Mouse (Mus musculus) C2C12 (cell line): ENCODE measurements at regions not wholly inside any gene's neighbourhood (a gene's known extent, or its start where the extent isn't known, plus 50 kb on each side); places are given as distances from the start of the nearest gene placed in this dataset.

Source experiments
- H3K27me3 ChIP-seq: one replicate; pipeline ENCODE4 v1.6.1; 2011; ENCODE audit not compliant: control insufficient read depth, insufficient read depth, insufficient read length
- H3K36me3 ChIP-seq: one replicate; pipeline ENCODE4 v1.6.1; 2011; ENCODE audit not compliant: control insufficient read depth, insufficient read depth
- H3K4me3 ChIP-seq: one replicate; pipeline ENCODE4 v1.5.1; 2011; ENCODE audit warnings: mild to moderate bottlenecking, control low read depth; ENCODE audit not compliant: poor library complexity, insufficient read depth, severe bottlenecking
- H3K79me2 ChIP-seq: one replicate; pipeline ENCODE4 v1.6.1; 2011; ENCODE audit not compliant: control insufficient read depth, insufficient read depth
- H3K79me3 ChIP-seq: one replicate; pipeline ENCODE4 v1.6.1; 2011; ENCODE audit warnings: low read depth, control low read depth
- H3ac ChIP-seq: one replicate; pipeline ENCODE3; 2011; ENCODE audit warnings: low read depth; ENCODE audit not compliant: control insufficient read depth, insufficient read length
- CEBPB ChIP-seq: IDR thresholded peaks from one replicate; pipeline ENCODE4 v1.6.1; 2011; ENCODE audit warnings: low read depth, mild to moderate bottlenecking, control low read depth, moderate library complexity
- CTCF ChIP-seq: IDR thresholded peaks from one replicate; pipeline ENCODE4 v1.5.1; 2011; ENCODE audit not compliant: control insufficient read depth, insufficient read depth, insufficient read length
- FOSL1 ChIP-seq: IDR thresholded peaks from one replicate; pipeline ENCODE4 v1.8.0; 2011; ENCODE audit warnings: mild to moderate bottlenecking, low read length; ENCODE audit not compliant: poor library complexity, insufficient read depth, severe bottlenecking
- MAX ChIP-seq: IDR thresholded peaks from one replicate; pipeline ENCODE4 v1.6.1; 2011; ENCODE audit warnings: mild to moderate bottlenecking, control low read depth
- MYOD1 ChIP-seq: IDR thresholded peaks from one replicate; pipeline ENCODE4 v1.6.1; 2011; ENCODE audit warnings: low read depth; ENCODE audit not compliant: control insufficient read depth, insufficient read length
- MYOG ChIP-seq: IDR thresholded peaks from one replicate; pipeline ENCODE4 v1.6.1; 2011; ENCODE audit not compliant: control insufficient read depth, insufficient read length; ENCODE audit errors: extremely low read depth
- USF1 ChIP-seq: IDR thresholded peaks from one replicate; pipeline ENCODE4 v1.6.1; 2011; ENCODE audit warnings: low read depth, mild to moderate bottlenecking, control low read depth, moderate library complexity

DNA sequence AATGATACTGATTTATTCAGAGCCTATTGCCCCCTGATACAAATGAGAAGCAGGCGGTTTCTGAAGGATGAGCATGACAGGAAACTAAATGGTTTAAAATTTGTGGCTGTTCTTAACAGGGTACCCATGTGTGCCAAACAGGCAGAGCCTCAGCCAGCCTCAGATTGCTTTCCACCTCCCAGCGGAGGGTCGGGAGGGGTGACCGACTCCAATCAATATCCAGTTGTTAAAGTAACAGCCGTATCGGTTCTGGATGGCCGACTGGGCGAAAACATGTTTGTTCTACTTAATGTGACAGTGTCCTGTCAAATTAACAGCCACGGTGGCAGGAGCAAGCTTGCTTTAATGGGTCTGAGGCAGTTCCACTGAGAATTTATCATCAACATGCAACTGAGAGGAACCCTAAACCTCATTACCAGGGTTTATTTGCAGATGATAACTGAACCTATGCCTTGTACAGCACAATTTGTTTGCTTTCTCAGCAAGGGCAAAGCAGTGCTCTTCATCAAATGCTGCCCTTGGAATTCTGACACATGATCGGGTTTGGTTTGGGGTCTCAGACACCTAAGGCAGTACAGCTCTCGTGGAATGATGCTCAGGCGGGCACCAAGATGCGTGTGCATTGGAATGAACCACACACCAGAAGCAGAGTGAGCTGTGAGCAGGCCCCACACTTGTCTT, 107.5 kb upstream of the Gas2 start:
- H3K79me2 ChIP-seq: no peaks in the 10 kb centered on the region

DNA sequence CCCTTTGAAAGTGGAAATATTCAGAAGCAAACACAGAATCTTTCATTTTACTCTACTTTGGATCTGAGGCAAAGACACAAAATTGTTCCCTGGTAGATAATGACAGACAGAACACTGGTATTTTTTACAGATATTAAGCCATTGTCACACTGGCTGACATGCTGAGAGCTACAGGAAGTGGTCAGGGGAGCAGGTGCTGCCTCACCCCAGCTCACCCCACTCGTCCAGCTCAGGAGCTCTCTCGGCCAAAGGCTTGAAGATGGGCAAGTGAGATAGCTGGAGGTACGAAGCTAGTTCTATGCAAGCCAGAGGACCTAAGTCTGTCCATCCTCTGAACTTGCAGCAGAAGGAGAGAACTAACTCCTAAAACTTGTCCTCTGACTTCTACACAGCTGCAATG, 105.6 kb upstream of the Gas2 start:
- H3K27me3 ChIP-seq: no peaks in the 10 kb centered on the region
- no peak overlapping the region for H3K4me3 ChIP-seq
- no peaks in the 10 kb centered on the region for H3K36me3 ChIP-seq
- H3K79me2 ChIP-seq: no peaks in the 10 kb centered on the region
- no peak overlapping the region for H3ac ChIP-seq
- no peaks in the 10 kb centered on the region for H3K79me3 ChIP-seq
- TF ChIP-seq USF1: no peak
- peak; percentile 60 for TF ChIP-seq MYOD1

More for the DNA sequence above, 107.5 kb upstream of the Gas2 start:
- TF ChIP-seq MYOG (no peak), MAX (no peak), CEBPB (no peak), CTCF (no peak), MYOD1 (no peak), FOSL1 (no peak), USF1 (no peak)
- Histone ChIP-seq H3ac (no peak overlapping the region), H3K36me3 (no peaks in the 10 kb centered on the region), H3K4me3 (no peak overlapping the region), H3K79me3 (no peaks in the 10 kb centered on the region), H3K27me3 (no peaks in the 10 kb centered on the region)

DNA sequence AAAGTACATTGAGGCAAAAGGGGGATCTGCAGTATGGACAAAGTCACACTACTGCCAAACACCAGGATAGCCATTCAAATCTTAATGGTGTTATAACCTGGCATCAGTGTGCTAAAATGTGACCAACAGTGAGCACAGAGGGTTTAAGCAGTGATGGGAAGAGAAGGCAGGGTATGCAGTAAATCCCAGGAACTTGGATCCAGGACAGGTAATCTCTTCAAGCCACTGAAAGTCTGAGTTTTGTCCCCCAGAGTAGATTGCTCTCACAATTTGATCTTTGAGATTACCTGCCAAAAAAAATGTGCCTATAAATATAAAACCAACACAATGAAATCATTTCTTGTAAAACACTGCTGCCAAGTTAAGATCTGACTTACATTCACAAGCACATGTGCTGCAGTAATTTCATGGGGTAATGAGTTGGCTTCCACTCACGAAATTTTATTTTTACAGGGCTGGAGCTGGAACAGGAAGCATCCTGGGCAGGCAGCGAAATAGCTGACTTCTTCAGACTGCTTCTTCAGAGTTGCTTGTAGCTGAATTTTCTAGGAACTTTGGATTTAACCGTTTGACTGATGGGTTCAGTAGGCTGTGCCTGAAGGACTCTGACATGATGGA, 102.2 kb upstream of the Gas2 start:
- H3K79me3 ChIP-seq: no peaks in the 10 kb centered on the region
- H3K27me3 ChIP-seq: no peaks in the 10 kb centered on the region
- no peak for TF ChIP-seq USF1
- no peak for TF ChIP-seq CEBPB
- TF ChIP-seq CTCF: no peak
- TF ChIP-seq MYOG: no peak
- TF ChIP-seq MYOD1: no peak
- TF ChIP-seq FOSL1: no peak
- no peak for TF ChIP-seq MAX
- no peak overlapping the region for H3ac ChIP-seq
- no peaks in the 10 kb centered on the region for H3K36me3 ChIP-seq
- H3K79me2 ChIP-seq: no peaks in the 10 kb centered on the region
- H3K4me3 ChIP-seq: no peak overlapping the region

DNA sequence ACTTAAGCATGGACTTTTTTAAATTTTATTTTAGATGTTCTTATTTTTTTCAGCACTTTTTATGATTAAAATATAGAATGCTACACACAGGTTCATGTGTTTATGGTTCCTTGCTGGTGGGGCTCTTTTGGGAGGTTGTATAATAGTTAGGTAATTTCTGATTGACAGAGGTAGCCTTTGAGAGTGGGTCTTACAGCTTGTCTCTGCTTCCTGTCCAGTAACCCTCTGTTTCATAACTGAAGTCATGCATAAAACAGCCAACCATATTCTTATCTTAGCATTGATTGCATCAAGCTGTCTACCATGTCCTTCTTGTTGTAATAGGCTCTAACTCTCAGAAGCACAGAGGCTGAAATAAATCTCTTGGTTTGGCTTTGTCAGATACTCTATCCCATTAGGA, 94.7 kb upstream of the Gas2 start:
- Histone ChIP-seq H3K36me3 (no peaks in the 10 kb centered on the region), H3K79me2 (no peaks in the 10 kb centered on the region), H3K79me3 (no peaks in the 10 kb centered on the region), H3K27me3 (no peaks in the 10 kb centered on the region), H3K4me3 (no peak overlapping the region), H3ac (no peak overlapping the region)
- TF ChIP-seq CEBPB (no peak), USF1 (no peak), MAX (no peak), MYOD1 (no peak), FOSL1 (no peak), MYOG (no peak), CTCF (no peak)

DNA sequence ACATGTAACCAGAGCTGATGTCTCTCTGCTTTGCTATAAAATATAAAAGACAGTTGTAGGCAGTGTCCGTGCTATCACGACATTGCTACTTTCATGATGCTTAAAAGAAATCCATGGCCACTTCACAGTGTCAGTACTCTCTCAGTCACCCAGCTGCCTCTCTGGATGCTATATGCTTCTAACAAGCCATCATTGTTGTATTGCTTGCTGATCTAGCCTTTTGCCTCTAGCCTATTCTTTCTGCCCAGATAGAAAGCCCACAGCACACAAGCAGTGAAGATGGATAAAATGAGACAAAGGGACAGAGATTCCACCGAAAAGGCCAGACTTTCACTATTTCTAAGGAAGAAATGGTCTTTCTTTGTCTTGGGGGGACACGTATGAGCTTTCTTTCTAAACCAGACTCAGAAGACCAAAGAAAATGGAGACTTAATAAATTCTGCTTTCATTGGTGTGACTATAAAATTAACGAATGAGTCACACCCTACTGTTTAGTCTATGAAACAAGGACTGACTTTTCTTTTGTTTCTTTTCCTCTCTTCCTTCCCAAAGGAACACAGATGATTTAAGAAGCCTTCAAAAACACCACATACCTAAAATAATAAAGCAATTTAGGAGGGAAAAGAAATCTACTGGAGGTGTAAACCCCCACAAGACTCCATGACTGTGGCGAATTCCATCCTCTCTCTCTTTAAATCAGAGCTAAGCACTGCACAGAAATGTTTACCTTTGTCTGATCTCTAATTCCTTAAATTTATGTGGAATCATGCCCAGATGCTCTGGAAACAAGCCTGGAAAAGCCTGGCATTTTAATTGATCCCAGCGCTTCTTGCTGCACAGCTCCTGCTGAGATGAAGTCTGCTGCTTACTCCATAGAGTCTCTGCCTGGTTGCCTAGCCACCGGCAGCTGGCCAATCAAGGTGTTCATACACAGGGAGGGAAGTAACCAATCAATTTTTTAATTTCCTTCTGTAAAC, 89.6 kb upstream of the Gas2 start:
- no peaks in the 10 kb centered on the region for H3K79me3 ChIP-seq
- TF ChIP-seq CEBPB (no peak), MYOD1 (no peak), MYOG (no peak)
- no peaks in the 10 kb centered on the region for H3K79me2 ChIP-seq
- H3K27me3 ChIP-seq: no peaks in the 10 kb centered on the region
- H3K4me3 ChIP-seq: no peak overlapping the region
- no peaks in the 10 kb centered on the region for H3K36me3 ChIP-seq
- H3ac ChIP-seq: no peak overlapping the region
